Mouse (Mus musculus): ENCODE measurements around the gene Castor2. TPM values are rescaled to one million over a fixed set of nuclear protein-coding genes. Genes with fewer than 3 reads are reported as not detected.

Gene Castor2
- polyA plus RNA-seq (2014; fragmentation: Illumina TruSeq; extraction: RNeasy Lipid Tissue Mini Kit (QIAGEN cat#74804); ENCODE audit: low read depth, low replicate concordance), result 10.7 TPM

GRCm38 (mm10) chr5:134099496-134100211 lies at the start of gene Castor2:
Gene Castor2 (plus strand): TSS chr5:134099711.

GRCm38 (mm10) chr5:134176169-134176881 lies 76.8 kb downstream of the Castor2 start, which contains the start of gene Rcc1l:
Gene Rcc1l (minus strand): TSS chr5:134176774.

GRCm38 (mm10) chr5:134183880-134184808 lies 84.6 kb downstream of the Castor2 start, which contains the start of gene Gtf2ird2:
Gene Gtf2ird2 (plus strand): TSS chr5:134184019.

Other genes with a start within 250 kb of the Castor2 start
- 2.0 TPM for gene Rcc1l, start 77.1 kb downstream of the Castor2 start, polyA plus RNA-seq (2014; fragmentation: Illumina TruSeq; extraction: RNeasy Lipid Tissue Mini Kit (QIAGEN cat#74804); ENCODE audit: low read depth, low replicate concordance)
- gene Gtf2ird2, start 84.3 kb downstream of the Castor2 start, polyA plus RNA-seq (2014; fragmentation: Illumina TruSeq; extraction: RNeasy Lipid Tissue Mini Kit (QIAGEN cat#74804); ENCODE audit: low read depth, low replicate concordance), result 2.3 TPM
- 0.57 TPM for gene Ncf1, start 129.9 kb downstream of the Castor2 start, polyA plus RNA-seq (2014; fragmentation: Illumina TruSeq; extraction: RNeasy Lipid Tissue Mini Kit (QIAGEN cat#74804); ENCODE audit: low read depth, low replicate concordance)
- 66.4 TPM for gene Gtf2i, start 215.0 kb downstream of the Castor2 start, polyA plus RNA-seq (2014; fragmentation: Illumina TruSeq; extraction: RNeasy Lipid Tissue Mini Kit (QIAGEN cat#74804); ENCODE audit: low read depth, low replicate concordance)

Data from kidney, adult 10 weeks (tissue).